Mouse (Mus musculus) embryonic fibroblast, embryonic 13.5 days (primary cell): ENCODE results near the gene Sult2b1.

Experiments used
- CTCF ChIP-seq: IDR thresholded peaks from 2 replicates; pipeline ENCODE4 v1.5.1; 2011; ENCODE audit warnings: mild to moderate bottlenecking, control low read depth, low read length, moderate library complexity, borderline replicate concordance; ENCODE audit not compliant: insufficient read depth
- POLR2A ChIP-seq: IDR thresholded peaks from 2 replicates; pipeline ENCODE4 v1.6.1; 2011; ENCODE audit warnings: low read depth, mild to moderate bottlenecking, control low read depth, low read length, moderate library complexity

- TF ChIP-seq CTCF: no peak
- no peak for TF ChIP-seq POLR2A
These were observed 28.5 kb upstream of the Sult2b1 start for GRCm38 (mm10) chr7:45812921-45813320.
